Mouse (Mus musculus): Measurements from ENCODE around the gene Dpep1. TPM values are rescaled to one million over a fixed set of nuclear protein-coding genes. Genes with fewer than 3 reads are reported as not detected.
A peak's percentile ranks its signal among the peaks of the same experiment; 100 is the strongest.

Gene Dpep1
- polyA plus RNA-seq, 2 experiments, result 0.07 to 0.23 TPM

GRCm38 (mm10) chr8:123157888-123158465, 28.1 kb upstream of the Dpep1 start, which contains the start of gene Sult5a1:
Gene Sult5a1 (minus strand): TSS chr8:123158315.
- DNase-seq (ENCODE audit: low read depth in 3 of 3, low spot score in 3 of 3) (no peak), ATAC-seq (ENCODE audit: insufficient read depth) (no peak)
- no peak within 1 kb of the TSS for H3K27ac ChIP-seq

GRCm38 (mm10) chr8:123181391-123181790, 4.7 kb upstream of the Dpep1 start:
- Histone ChIP-seq H3K9me3 (ENCODE audit: control insufficient read depth, low read length) (no peaks in the 10 kb centered on the region; the same call in 1 of the 2 replicates), H3K4me2 (ENCODE audit: low read depth) (no peak overlapping the region), H3K36me3 (replicated peaks; ENCODE audit: control insufficient read depth, insufficient read depth, low read depth) (no peaks in the 10 kb centered on the region), H3K9ac (replicated peaks) (no peak overlapping the region), H3K4me1 (replicated peaks; ENCODE audit: control insufficient read depth in 2 of 2, insufficient read depth in 2 of 2, low read length in 1 of 2) (no peaks in the 10 kb centered on the region; a peak in 1 of 4 replicates), H3K27me3 (ENCODE audit: control insufficient read depth, insufficient read depth, low read length) (no peaks in the 10 kb centered on the region), H3K4me3 (ENCODE audit: insufficient read depth in 1 of 2, low read depth in 2 of 2, low read length in 2 of 2) (no peak overlapping the region), H3K27ac (no peak overlapping the region)
- 62% methylated on average over 3 of the region's 3 CpGs for WGBS (ENCODE audit: insufficient replicate concordance)
- peak; percentile 39; the same call in 1 of the 2 replicates for ATAC-seq (ENCODE audit: insufficient read depth)
- TF ChIP-seq EP300 (IDR thresholded peaks at IDR 0.05; ENCODE audit: low read depth) (no peak), CTCF (IDR thresholded peaks at IDR 0.05; ENCODE audit: low read depth) (no peak)
- DNase-seq (ENCODE audit: low read depth in 3 of 3, low spot score in 3 of 3), result peak in 1 of 3 experiments; percentile 24

More at GRCm38 (mm10) chr8:123157888-123158465, 28.1 kb upstream of the Dpep1 start, which contains the start of gene Sult5a1:
- Histone ChIP-seq H3K4me1 (replicated peaks; ENCODE audit: control insufficient read depth in 2 of 2, insufficient read depth in 2 of 2, low read length in 1 of 2) (peaks cover 23 to 33% of the 10 kb centered on the region in 2 experiments), H3K4me2 (ENCODE audit: low read depth) (no peak within 1 kb of the TSS), H3K9ac (replicated peaks) (no peak within 1 kb of the TSS), H3K36me3 (replicated peaks; ENCODE audit: control insufficient read depth, insufficient read depth, low read depth) (no peaks in the 10 kb centered on the region), H3K4me3 (ENCODE audit: insufficient read depth in 1 of 2, low read depth in 2 of 2, low read length in 2 of 2) (no peak within 1 kb of the TSS), H3K27me3 (ENCODE audit: control insufficient read depth, insufficient read depth, low read length) (no peaks in the 10 kb centered on the region), H3K9me3 (ENCODE audit: control insufficient read depth, low read length) (no peaks in the 10 kb centered on the region)
- TF ChIP-seq CTCF (IDR thresholded peaks at IDR 0.05; ENCODE audit: low read depth) (no peak), EP300 (IDR thresholded peaks at IDR 0.05; ENCODE audit: low read depth) (no peak)
- WGBS (ENCODE audit: insufficient replicate concordance), result 29% methylated on average over 13 of the region's 13 CpGs

GRCm38 (mm10) chr8:123188006-123188405, 2.0 kb downstream of the Dpep1 start:
- TF ChIP-seq EP300 (IDR thresholded peaks at IDR 0.05; ENCODE audit: low read depth) (no peak), CTCF (IDR thresholded peaks at IDR 0.05; ENCODE audit: low read depth) (no peak)
- 70% methylated on average over 2 of the region's 2 CpGs for WGBS (ENCODE audit: insufficient replicate concordance)
- H3K4me1 ChIP-seq (replicated peaks; ENCODE audit: control insufficient read depth in 2 of 2, insufficient read depth in 2 of 2, low read length in 1 of 2), result peaks cover 2 to 22% of the 10 kb centered on the region in 2 experiments; a peak in 3 of 4 replicates

GRCm38 (mm10) chr8:123188841-123189240, 2.8 kb downstream of the Dpep1 start:
- no peak for ATAC-seq (ENCODE audit: insufficient read depth)
- Histone ChIP-seq H3K27ac (no peak overlapping the region), H3K4me2 (ENCODE audit: low read depth) (no peak overlapping the region), H3K36me3 (replicated peaks; ENCODE audit: control insufficient read depth, insufficient read depth, low read depth) (no peaks in the 10 kb centered on the region), H3K9ac (replicated peaks) (no peak overlapping the region), H3K4me1 (replicated peaks; ENCODE audit: control insufficient read depth in 2 of 2, insufficient read depth in 2 of 2, low read length in 1 of 2) (peaks cover 2 to 22% of the 10 kb centered on the region in 2 experiments; a peak in 3 of 4 replicates), H3K4me3 (ENCODE audit: insufficient read depth in 1 of 2, low read depth in 2 of 2, low read length in 2 of 2) (no peak overlapping the region), H3K27me3 (ENCODE audit: control insufficient read depth, insufficient read depth, low read length) (no peaks in the 10 kb centered on the region), H3K9me3 (ENCODE audit: control insufficient read depth, low read length) (no peaks in the 10 kb centered on the region)
- no peak for DNase-seq (ENCODE audit: low read depth in 3 of 3, low spot score in 3 of 3)
- TF ChIP-seq EP300 (IDR thresholded peaks at IDR 0.05; ENCODE audit: low read depth) (no peak), CTCF (IDR thresholded peaks at IDR 0.05; ENCODE audit: low read depth) (no peak)
- 38% methylated on average over 7 of the region's 7 CpGs for WGBS (ENCODE audit: insufficient replicate concordance)

More at GRCm38 (mm10) chr8:123188006-123188405, 2.0 kb downstream of the Dpep1 start:
- ATAC-seq (ENCODE audit: insufficient read depth) (no peak), DNase-seq (ENCODE audit: low read depth in 3 of 3, low spot score in 3 of 3) (no peak)
- H3K4me2 ChIP-seq (ENCODE audit: low read depth), result no peak overlapping the region
- no peaks in the 10 kb centered on the region for H3K27me3 ChIP-seq (ENCODE audit: control insufficient read depth, insufficient read depth, low read length)
- no peaks in the 10 kb centered on the region for H3K9me3 ChIP-seq (ENCODE audit: control insufficient read depth, low read length)
- H3K27ac ChIP-seq, result no peak overlapping the region
- no peak overlapping the region for H3K9ac ChIP-seq (replicated peaks)
- no peak overlapping the region for H3K4me3 ChIP-seq (ENCODE audit: insufficient read depth in 1 of 2, low read depth in 2 of 2, low read length in 2 of 2)
- no peaks in the 10 kb centered on the region for H3K36me3 ChIP-seq (replicated peaks; ENCODE audit: control insufficient read depth, insufficient read depth, low read depth)

GRCm38 (mm10) chr8:123190678-123191077, 4.6 kb downstream of the Dpep1 start:
- TF ChIP-seq EP300 (IDR thresholded peaks at IDR 0.05; ENCODE audit: low read depth) (no peak), CTCF (IDR thresholded peaks at IDR 0.05; ENCODE audit: low read depth) (peak; percentile 79)
- Histone ChIP-seq H3K9me3 (ENCODE audit: control insufficient read depth, low read length) (no peaks in the 10 kb centered on the region), H3K27ac (no peak overlapping the region), H3K4me1 (replicated peaks; ENCODE audit: control insufficient read depth in 2 of 2, insufficient read depth in 2 of 2, low read length in 1 of 2) (peaks cover 2 to 22% of the 10 kb centered on the region in 2 experiments; a peak in 3 of 4 replicates), H3K4me3 (ENCODE audit: insufficient read depth in 1 of 2, low read depth in 2 of 2, low read length in 2 of 2) (no peak overlapping the region), H3K36me3 (replicated peaks; ENCODE audit: control insufficient read depth, insufficient read depth, low read depth) (no peaks in the 10 kb centered on the region), H3K9ac (replicated peaks) (no peak overlapping the region), H3K27me3 (ENCODE audit: control insufficient read depth, insufficient read depth, low read length) (no peaks in the 10 kb centered on the region), H3K4me2 (ENCODE audit: low read depth) (no peak overlapping the region)
- WGBS (ENCODE audit: insufficient replicate concordance), result 3% methylated on average over 9 of the region's 9 CpGs
- DNase-seq (ENCODE audit: low read depth in 3 of 3, low spot score in 3 of 3), result peak; percentile 41 to 56 (median 49)
- no peak for ATAC-seq (ENCODE audit: insufficient read depth)
